Mouse (Mus musculus): ENCODE measurements around the gene Otud5. TPM values are rescaled to one million over a fixed set of nuclear protein-coding genes. Genes with fewer than 3 reads are reported as not detected.

The Otud5 gene
- 10 to 100 TPM; 21.4 to 48.2 TPM for polyA plus RNA-seq (2012; fragmentation: generic; extraction: Trizol)

DNA sequence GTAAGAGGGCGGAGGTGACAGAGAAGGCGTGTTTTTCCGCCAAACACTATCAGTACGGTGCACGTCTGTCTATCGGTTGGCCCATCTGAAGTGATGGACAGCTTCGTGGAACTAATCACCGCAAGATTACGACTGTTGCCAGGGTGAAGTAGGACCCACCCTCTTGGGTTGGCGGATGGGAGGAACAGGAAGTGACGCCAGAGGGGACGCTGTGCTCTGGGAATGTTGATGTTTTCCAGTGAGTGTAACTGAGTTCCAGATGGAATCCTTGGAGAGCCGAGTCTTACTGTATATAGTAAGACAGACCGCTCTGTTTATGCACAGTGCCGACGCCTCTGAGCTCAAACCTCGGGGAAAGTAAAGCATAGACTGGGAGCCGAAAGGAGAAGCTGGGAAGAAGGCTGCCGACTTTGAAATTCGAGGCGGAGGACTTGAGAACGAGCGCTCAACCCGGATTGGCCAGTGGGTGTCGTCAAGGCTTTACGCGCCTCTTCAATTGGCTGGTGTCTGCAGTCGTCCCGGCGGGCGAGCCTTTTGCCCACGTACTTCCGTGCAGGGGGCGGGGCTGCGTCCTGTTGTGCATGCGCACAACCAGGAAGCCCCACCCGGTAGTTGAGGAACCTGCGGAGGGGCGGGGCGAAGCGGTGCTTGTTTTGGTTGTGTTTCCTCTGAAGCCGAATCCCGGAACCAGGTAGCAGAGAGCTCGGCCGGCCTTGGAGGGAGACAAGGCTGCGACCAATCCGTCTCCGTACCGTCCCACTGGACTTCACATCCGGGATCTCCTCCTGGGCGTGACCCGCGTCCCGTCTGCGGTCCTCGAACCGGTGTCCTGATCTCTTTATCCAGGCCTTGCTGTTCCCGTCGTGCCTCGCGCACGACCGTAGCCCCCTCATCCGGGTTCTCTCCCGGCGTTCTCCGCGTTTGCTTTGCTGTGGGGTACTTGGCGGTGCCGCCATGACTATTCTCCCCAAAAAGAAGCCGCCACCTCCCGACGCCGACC is at the start of gene Otud5:
Gene Otud5, plus strand, starts transcription at position 202 of the 1,000 bp plus-strand sequence.

DNA sequence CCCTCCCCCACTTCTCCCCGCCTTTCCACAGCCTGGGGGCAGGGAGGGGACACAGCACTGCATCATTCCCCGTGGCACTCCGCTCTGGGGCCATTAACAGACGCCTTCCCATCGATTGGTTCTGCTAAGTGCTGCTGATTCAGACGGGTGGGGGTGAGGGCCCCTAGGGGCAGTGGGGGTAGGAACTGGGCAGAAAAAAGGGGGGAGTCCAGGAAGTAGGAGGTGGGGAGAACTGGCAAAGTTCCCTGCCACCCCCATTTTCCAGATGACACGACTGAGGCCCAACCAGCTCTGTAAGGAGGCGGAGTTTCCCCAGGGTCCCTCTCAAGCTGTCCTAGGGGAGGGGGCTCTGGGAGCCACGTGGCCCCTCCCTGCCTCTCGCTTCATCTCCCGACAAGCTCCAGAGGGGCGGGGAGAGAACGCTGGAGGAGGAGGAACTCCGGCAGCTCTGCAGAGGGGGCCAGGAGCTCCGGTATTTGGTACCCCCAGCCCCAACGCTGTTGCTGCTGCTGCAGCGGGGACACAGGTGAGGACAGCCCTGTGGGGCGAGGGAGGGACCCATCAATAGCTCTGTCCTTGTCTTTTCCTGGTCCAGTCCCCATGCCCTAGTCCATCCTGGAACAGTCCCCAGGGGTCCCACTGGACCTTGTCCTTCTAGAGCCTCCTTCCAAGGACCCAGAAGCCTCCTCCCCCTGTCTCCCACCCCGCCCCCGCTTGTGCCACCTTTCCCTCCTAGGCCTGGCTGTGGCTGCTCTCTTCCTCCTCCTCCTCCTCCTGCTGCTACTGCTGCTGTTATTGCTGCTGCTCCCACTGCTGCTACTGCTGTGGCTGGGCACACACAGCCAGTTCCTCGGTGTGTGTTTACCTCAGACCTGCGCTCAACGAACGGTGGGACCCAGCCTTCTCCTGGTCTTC is 19.0 kb upstream of the Otud5 start, which contains the start of gene Kcnd1:
Gene Kcnd1, plus strand, starts transcription at position 425 of the 915 bp plus-strand sequence.

DNA sequence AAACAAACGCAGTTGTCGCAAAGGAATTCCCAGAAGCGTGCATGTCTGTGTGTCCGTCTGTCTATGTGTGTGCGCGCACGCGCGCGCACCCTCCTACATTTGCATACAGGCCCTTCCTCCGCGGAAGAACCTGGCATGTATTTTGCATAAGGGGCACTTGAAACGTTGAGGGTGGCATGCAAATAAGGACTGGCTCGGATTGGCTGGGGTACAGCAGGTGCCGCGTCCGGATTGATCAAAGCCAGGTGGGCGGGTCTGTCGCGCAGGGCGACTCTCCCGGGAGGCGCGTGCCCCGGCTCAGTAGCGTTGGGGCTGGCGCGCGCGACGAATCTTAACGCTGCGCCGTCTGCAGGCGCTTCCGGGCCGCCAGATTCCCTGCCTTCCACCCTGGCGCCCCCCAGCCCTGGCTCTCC is 36.8 kb downstream of the Otud5 start, which contains the start of gene Pim2:
Gene Pim2, plus strand, starts transcription at position 256 of the 413 bp plus-strand sequence.

DNA sequence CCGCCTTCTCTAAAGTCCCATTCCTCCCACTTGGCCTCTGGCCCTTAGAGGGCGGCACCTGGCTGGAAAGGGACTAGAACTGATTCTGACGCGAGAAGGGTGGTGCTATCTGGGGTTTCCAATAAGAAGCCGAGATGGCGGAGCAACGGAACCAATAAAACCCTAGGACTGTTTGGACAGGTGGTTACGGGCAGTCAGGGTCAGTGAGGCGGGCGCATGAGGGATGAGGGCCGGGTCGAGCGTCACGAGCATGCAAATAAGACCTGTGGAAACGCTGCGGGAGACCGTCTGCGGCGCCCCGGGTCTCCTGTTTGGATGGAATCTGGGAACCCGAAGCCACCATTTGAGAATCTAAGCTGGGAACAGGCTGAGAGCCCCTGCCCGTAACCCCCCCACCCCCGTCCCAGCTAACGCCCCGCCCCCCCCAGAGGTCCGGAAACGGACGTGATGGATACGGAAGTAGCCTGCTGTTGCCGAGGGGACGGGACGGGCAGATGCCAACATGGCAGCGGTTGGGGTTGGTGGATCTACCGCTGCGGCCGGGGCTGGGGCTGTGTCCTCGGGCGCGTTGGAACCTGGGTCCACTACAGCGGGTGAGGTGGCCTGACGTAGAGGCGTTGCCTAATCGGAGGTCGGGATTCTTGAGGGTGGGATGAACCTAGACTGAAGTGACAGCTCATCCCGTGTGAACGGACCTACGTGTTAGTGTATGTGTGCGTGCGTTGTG is 42.8 kb downstream of the Otud5 start, which contains the start of gene Slc35a2:
Gene Slc35a2, plus strand, starts transcription at position 188 of the 727 bp plus-strand sequence.

DNA sequence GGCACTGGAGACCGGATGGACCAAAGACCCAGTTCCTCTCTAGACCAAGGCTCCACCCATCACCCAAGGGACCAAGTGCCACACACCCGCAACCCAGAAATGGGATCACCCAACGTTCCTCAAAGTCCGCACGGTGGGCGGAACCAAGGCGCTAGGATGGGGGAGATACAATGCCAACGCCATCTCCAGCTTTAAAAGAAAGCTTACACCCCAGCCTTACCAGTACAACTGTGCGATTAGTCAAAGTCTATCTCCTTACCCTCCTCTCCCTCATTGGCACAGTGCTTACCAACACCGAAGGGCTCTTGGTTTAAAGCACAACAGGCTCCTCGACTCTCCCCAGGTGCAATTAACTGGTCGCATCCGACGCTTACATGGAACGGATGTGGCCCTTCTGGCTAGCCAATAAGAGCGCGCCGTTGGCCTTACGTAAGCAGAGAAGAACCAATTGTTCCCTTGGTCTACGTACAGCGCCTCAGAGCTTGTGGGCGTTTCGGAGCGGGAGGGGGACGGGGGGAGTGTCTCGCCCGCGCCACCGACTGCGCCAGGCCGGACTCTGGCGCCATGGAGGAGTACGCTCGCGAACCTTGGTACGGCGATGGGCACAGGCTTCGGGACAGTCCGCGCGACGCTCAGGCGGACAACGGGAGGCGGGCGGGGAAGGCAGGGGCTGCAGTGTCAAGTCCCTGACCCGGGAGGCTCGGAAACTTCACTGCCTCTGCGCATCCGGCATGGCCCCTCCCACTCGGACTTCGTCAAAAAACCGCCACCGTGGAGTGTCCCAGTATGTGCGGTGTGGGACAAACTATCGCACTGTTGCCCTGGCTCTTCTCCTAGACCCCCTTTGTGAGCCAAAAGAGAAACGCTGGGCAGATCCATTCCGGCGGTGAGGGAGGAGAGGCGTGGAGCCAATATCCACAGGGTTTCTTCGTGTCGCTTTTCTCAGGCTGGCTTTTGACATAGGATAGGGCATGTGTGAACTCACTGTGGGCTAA is 58.0 kb downstream of the Otud5 start, which contains the start of the genes Pqbp1 and Timm17b:
Gene Pqbp1, minus strand, starts transcription at position 390 of the 995 bp plus-strand sequence.
Gene Timm17b, plus strand, starts transcription at position 478 of the 995 bp plus-strand sequence.

DNA sequence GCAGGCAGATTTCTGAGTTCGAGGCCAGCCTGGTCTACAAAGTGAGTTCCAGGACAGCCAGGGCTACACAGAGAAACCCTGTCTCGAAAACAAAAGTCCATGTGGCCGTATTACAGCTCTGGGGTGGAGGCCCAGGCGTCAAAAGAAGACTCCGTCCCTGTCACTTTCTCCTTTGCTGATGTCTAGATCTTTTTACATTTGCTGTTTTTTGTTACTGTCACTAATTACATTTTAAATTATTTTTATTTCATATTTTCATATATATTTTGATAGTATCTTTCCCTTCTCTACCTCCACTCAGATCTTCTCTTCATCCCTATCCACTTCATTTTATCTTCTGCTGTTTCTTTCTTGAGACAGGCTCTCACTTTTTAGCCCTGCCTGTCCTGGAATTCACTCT is 66.6 kb downstream of the Otud5 start, which contains the start of gene Gm10491:
Gene Gm10491, minus strand, starts transcription at position 101 of the 400 bp plus-strand sequence.

DNA sequence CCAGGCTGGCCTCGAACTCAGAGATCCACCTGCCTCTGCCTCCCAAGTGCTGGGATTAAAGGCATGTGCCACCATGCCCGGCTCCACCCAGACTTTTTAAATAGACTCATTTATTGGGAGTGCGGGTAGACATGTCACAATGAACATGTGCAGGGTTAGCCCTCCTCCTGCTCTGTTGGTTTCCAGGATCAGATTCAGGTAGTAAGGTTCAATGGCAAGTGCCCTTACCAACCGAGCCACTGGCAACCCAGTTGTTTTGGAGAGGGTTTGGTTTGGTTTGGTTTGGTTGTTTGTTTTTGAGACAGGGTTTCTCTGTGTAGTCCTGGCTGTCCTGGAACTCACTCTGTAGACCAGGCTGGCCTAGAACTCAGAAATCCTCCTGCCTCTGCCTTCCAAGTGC is 68.1 kb downstream of the Otud5 start, which contains the start of gene Gm10490:
Gene Gm10490, plus strand, starts transcription at position 301 of the 400 bp plus-strand sequence.

DNA sequence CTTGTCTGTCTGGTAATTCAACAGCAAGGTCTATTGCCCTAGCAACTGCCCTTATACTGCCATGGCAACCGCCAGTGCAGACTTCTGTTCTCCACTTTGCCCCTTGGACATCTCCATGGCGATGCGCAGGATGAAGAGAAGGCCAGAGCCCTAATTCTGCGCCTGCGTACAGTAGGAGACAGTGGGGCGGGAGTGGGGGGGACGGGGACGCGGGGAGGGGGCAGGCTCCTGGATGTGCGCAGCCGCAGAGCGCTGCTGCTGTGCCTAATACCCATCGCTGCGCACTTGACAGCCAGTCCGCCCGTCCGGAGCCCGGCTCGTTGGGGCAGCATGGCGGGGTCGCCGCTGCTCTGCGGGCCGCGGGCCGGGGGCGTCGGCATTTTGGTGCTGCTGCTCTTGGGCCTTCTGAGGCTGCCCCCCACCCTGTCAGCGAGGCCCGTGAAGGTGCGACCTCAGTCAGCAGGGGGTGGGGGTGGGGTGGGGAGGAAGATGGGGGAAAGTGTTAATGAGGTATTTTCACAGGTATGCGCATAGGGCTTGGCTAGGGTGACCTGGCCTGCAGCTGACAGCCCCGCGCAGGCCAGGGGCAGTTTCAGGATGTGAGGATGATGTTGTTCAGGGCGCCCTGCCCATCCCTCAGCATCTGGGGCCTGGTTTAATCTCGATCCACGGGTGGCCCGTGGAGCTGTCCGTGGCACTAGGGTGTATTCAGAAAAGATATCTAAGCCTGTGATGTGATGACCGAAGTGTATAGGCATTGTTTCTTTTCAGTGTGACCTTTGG is 78.6 kb downstream of the Otud5 start, which contains the start of gene Pcsk1n:
Gene Pcsk1n, plus strand, starts transcription at position 222 of the 783 bp plus-strand sequence.

Other genes starting within 250 kb of the Otud5 start
- 10 to 100 TPM; 26.1 to 46.2 TPM for gene Ccdc22, start 235.8 kb upstream of the Otud5 start, polyA plus RNA-seq (2012; fragmentation: generic; extraction: Trizol)
- under 1 TPM in 1 of 2 experiments, not detected in 1; 0.01 TPM for gene Cacna1f, start 234.3 kb upstream of the Otud5 start, polyA plus RNA-seq (2012; fragmentation: generic; extraction: Trizol)
- under 1 TPM; 0.22 to 0.81 TPM for gene Syp, start 202.9 kb upstream of the Otud5 start, polyA plus RNA-seq (2012; fragmentation: generic; extraction: Trizol)
- gene Prickle3, start 184.1 kb upstream of the Otud5 start, polyA plus RNA-seq (2012; fragmentation: generic; extraction: Trizol), result under 1 TPM; 0.16 to 0.66 TPM
- gene Plp2, start 170.0 kb upstream of the Otud5 start, polyA plus RNA-seq (2012; fragmentation: generic; extraction: Trizol), result 100 to 1,000 TPM; 442 to 683 TPM
- gene Magix, start 160.1 kb upstream of the Otud5 start, polyA plus RNA-seq (2012; fragmentation: generic; extraction: Trizol), result under 1 TPM; 0.01 to 0.20 TPM
- 10 to 100 TPM in 1 of 2 experiments, 1 to 10 TPM in 1; 2.5 to 11.5 TPM for gene Gpkow, start 144.2 kb upstream of the Otud5 start, polyA plus RNA-seq (2012; fragmentation: generic; extraction: Trizol)
- gene Wdr45, start 127.0 kb upstream of the Otud5 start, polyA plus RNA-seq (2012; fragmentation: generic; extraction: Trizol), result 10 to 100 TPM; 15.4 to 54.3 TPM
- under 1 TPM in 1 of 2 experiments, not detected in 1; 0.24 TPM for gene Gm45208, start 119.1 kb upstream of the Otud5 start, polyA plus RNA-seq (2012; fragmentation: generic; extraction: Trizol)
- 100 to 1,000 TPM; 113 to 154 TPM for gene Praf2, start 112.9 kb upstream of the Otud5 start, polyA plus RNA-seq (2012; fragmentation: generic; extraction: Trizol)
- gene Ccdc120, start 90.5 kb upstream of the Otud5 start, polyA plus RNA-seq (2012; fragmentation: generic; extraction: Trizol), result 1 to 10 TPM; 2.4 to 7.6 TPM
- gene Tfe3, start 78.8 kb upstream of the Otud5 start, polyA plus RNA-seq (2012; fragmentation: generic; extraction: Trizol), result 10 to 100 TPM; 32.8 to 42.6 TPM
- gene Gripap1, start 51.6 kb upstream of the Otud5 start, polyA plus RNA-seq (2012; fragmentation: generic; extraction: Trizol), result 10 to 100 TPM in 1 of 2 experiments, 1 to 10 TPM in 1; 5.9 to 35.2 TPM
- 1 to 10 TPM in 1 of 2 experiments, under 1 TPM in 1; 0.34 to 4.5 TPM for gene Kcnd1, start 19.1 kb upstream of the Otud5 start, polyA plus RNA-seq (2012; fragmentation: generic; extraction: Trizol)
- 1 to 10 TPM in 1 of 2 experiments, under 1 TPM in 1; 0.71 to 4.9 TPM for gene Pim2, start 36.9 kb downstream of the Otud5 start, polyA plus RNA-seq (2012; fragmentation: generic; extraction: Trizol)
- gene Slc35a2, start 42.7 kb downstream of the Otud5 start, polyA plus RNA-seq (2012; fragmentation: generic; extraction: Trizol), result 10 to 100 TPM; 14.0 to 50.6 TPM
- gene Pqbp1, start 57.9 kb downstream of the Otud5 start, polyA plus RNA-seq (2012; fragmentation: generic; extraction: Trizol), result 100 to 1,000 TPM; 107 to 150 TPM
- gene Timm17b, start 58.0 kb downstream of the Otud5 start, polyA plus RNA-seq (2012; fragmentation: generic; extraction: Trizol), result 100 to 1,000 TPM in 1 of 2 experiments, 10 to 100 TPM in 1; 94.4 to 138 TPM
- not detected for gene Gm10491, start 66.5 kb downstream of the Otud5 start, polyA plus RNA-seq (2012; fragmentation: generic; extraction: Trizol)
- not detected for gene Gm10490, start 68.2 kb downstream of the Otud5 start, polyA plus RNA-seq (2012; fragmentation: generic; extraction: Trizol)
- not detected for gene Pcsk1n, start 78.5 kb downstream of the Otud5 start, polyA plus RNA-seq (2012; fragmentation: generic; extraction: Trizol)
- gene Eras, start 87.2 kb downstream of the Otud5 start, polyA plus RNA-seq (2012; fragmentation: generic; extraction: Trizol), result not detected
- gene Hdac6, start 106.5 kb downstream of the Otud5 start, polyA plus RNA-seq (2012; fragmentation: generic; extraction: Trizol), result 10 to 100 TPM; 11.6 to 18.8 TPM
- under 1 TPM in 1 of 2 experiments, not detected in 1; 0.05 TPM for gene Gata1, start 136.7 kb downstream of the Otud5 start, polyA plus RNA-seq (2012; fragmentation: generic; extraction: Trizol)
- not detected for gene Glod5, start 177.1 kb downstream of the Otud5 start, polyA plus RNA-seq (2012; fragmentation: generic; extraction: Trizol)
- 10 to 100 TPM; 22.9 to 28.6 TPM for gene Suv39h1, start 233.4 kb downstream of the Otud5 start, polyA plus RNA-seq (2012; fragmentation: generic; extraction: Trizol)
- under 1 TPM; 0.06 to 0.17 TPM for gene Was, start 249.1 kb downstream of the Otud5 start, polyA plus RNA-seq (2012; fragmentation: generic; extraction: Trizol)

All from C3H10T1/2 (cell line).